Mouse (Mus musculus): ENCODE measurements around the gene Gm5935. TPM values are rescaled to one million over a fixed set of nuclear protein-coding genes. Genes with fewer than 3 reads are reported as not detected.

The Gm5935 gene
- not detected for polyA plus RNA-seq (2017; shearing (Covaris generic))

DNA sequence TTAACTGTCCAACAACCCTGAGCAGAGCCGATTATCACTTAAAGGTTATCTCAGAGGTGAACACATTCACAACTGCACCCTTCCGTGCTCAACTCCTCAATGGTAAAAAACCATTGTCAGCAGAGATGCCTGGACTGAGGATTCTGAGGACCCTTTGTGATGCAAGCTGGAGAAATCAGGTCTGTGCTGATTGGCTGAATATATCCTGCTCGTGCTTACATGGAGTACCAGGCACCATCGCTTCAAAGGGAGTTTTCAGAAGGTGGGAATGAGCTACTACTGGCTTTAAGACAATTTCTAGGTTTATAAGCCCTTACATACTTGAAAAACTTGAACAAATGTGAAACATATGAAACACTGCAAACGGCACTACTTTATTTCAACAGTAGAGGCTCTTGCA, at the start of gene Gm5935:
Gene Gm5935 (minus strand): TSS at position 101 of the 400 bp plus-strand sequence.

Other genes starting within 250 kb of the Gm5935 start
- gene Gm4297, start 200.3 kb downstream of the Gm5935 start, polyA plus RNA-seq (2017; shearing (Covaris generic)): not detected